Mouse (Mus musculus) forebrain, embryonic 10.5 days (tissue): ENCODE data around the gene Myl6b. TPM values are rescaled to one million over a fixed set of nuclear protein-coding genes. Genes with fewer than 3 reads are reported as not detected.

ENCODE experiments used
- DNase-seq: peaks from one replicate; pipeline ENCODE4 v3.0.0-alpha.2; 2017; ENCODE audit warnings: low spot score; ENCODE audit errors: extremely low spot score
- H3K27ac ChIP-seq: fragments of 300-500 bp; sonication (generic); 2 replicates; pipeline ENCODE4 v1.5.1; 2016; ENCODE audit warnings: mild to moderate bottlenecking
- H3K27me3 ChIP-seq: fragments of 300-500 bp; sonication (generic); 2 replicates; pipeline ENCODE4 v1.6.1; 2016; ENCODE audit warnings: mild to moderate bottlenecking; ENCODE audit not compliant: poor library complexity, severe bottlenecking
- H3K36me3 ChIP-seq: fragments of 300-500 bp; sonication (generic); replicated peaks from 2 replicates; pipeline ENCODE4 v1.6.1; 2016; ENCODE audit warnings: mild to moderate bottlenecking, moderate library complexity
- H3K4me1 ChIP-seq: fragments of 300-500 bp; sonication (generic); 2 replicates; pipeline ENCODE4 v1.6.1; 2016
- H3K4me3 ChIP-seq: fragments of 300-500 bp; sonication (generic); 2 replicates; pipeline ENCODE4 v1.5.1; 2016; ENCODE audit warnings: mild to moderate bottlenecking, moderate library complexity
- H3K9me3 ChIP-seq: fragments of 300-500 bp; sonication (generic); 2 replicates; pipeline ENCODE4 v1.6.1; 2016; ENCODE audit warnings: mild to moderate bottlenecking, moderate library complexity
- WGBS: fragments of 180-500 bp; shearing (Covaris S2); methylation state at CpG from one replicate; pipeline ENCODE4 v1.1.7; 2016; 5-methylcytosine and 5-hydroxymethylcytosine counted together
- polyA plus RNA-seq: library from polyadenylated mRNA; unstranded; fragments of >200 nt; fragmentation: Nextera tagmentation; extraction: Ambion mirVana; gene quantifications from 2 replicates; pipeline ENCODE4 v1.2.1, GENCODE M21; 2016

Gene Myl6b
- polyA plus RNA-seq: 1.9 and 2.0 TPM in 2 replicates

GRCm38 (mm10) chr10:128498590-128498989 lies at the start of gene Myl6b:
Myl6b (minus strand) TSS chr10:128498685.
- DNase-seq: peak; percentile 97
- H3K4me3 ChIP-seq: peak within 1 kb of the TSS; percentile 67
- under 1% methylated on average over 27 of the region's 27 CpGs for WGBS
- no peaks in the 10 kb centered on the region for H3K36me3 ChIP-seq
- H3K4me1 ChIP-seq: peaks cover 43% of the 10 kb centered on the region
- peaks cover 14% of the 10 kb centered on the region for H3K27me3 ChIP-seq
- H3K9me3 ChIP-seq: no peaks in the 10 kb centered on the region
- H3K27ac ChIP-seq: peak within 1 kb of the TSS; percentile 81

DNA sequence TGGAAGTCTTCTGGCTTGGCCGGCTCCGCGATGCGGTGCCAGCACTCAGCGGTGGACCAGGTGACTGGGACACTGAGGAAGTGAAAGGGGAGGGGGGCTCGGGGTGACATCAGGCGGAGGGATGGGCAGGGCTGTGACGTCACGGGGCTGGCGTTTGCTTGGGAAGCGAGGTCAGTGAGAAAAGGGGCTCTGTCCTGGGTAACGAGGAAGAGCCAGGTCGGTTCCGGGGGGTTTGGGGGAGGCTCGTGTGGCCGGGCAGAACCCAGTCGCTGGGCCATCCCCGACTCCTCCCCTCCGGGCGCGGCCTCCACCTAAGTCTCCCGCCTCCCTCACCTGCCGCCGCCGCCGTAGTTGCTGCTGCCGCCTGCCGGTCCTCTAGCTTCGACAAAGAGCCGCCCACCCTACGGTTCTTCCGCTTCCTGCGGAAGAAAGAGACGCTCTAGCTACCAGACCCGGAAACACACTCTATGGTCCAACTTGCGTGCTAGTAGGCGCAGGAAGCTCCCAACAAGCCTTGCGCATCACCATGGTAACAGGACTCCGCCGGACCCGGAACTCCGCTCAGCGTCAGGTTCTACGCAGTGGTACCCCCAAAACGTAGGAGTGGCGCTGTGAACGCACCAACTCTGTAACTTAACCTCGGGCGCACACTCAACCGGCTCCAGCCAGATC lies 49.0 kb upstream of the Myl6b start, which contains the start of gene Zc3h10:
TSS of gene Zc3h10 (minus strand) at position 414 of the 672 bp plus-strand sequence.
- DNase-seq: peak; percentile 95
- Histone ChIP-seq H3K4me3 (peak within 1 kb of the TSS; percentile 71), H3K27ac (peak within 1 kb of the TSS; percentile 96), H3K27me3 (no peaks in the 10 kb centered on the region), H3K4me1 (peaks cover 40% of the 10 kb centered on the region), H3K36me3 (peaks cover 43% of the 10 kb centered on the region), H3K9me3 (no peaks in the 10 kb centered on the region)
- WGBS: under 1% methylated on average over 50 of the region's 50 CpGs

GRCm38 (mm10) chr10:128546787-128547186 lies 48.3 kb upstream of the Myl6b start:
- no peaks in the 10 kb centered on the region for H3K27me3 ChIP-seq
- H3K27ac ChIP-seq: peak overlapping the region; percentile 96
- no peak for DNase-seq
- H3K9me3 ChIP-seq: no peaks in the 10 kb centered on the region
- WGBS: 31% methylated on average over 7 of the region's 7 CpGs
- H3K4me1 ChIP-seq: peaks cover 40% of the 10 kb centered on the region
- H3K4me3 ChIP-seq: peak overlapping the region; percentile 71
- peaks cover 50% of the 10 kb centered on the region for H3K36me3 ChIP-seq

- H3K36me3 ChIP-seq: peaks cover 55% of the 10 kb centered on the region
- peaks cover 40% of the 10 kb centered on the region for H3K4me1 ChIP-seq
- H3K27ac ChIP-seq: peak overlapping the region; percentile 96
- H3K4me3 ChIP-seq: peak overlapping the region; percentile 71
- H3K27me3 ChIP-seq: no peaks in the 10 kb centered on the region
- WGBS: 16% methylated on average over 4 of the region's 4 CpGs
- no peaks in the 10 kb centered on the region for H3K9me3 ChIP-seq
- no peak for DNase-seq
Observed at GRCm38 (mm10) chr10:128546361-128546760, 47.9 kb upstream of the Myl6b start.

GRCm38 (mm10) chr10:128545570-128545898 lies 47.0 kb upstream of the Myl6b start:
- peaks cover 60% of the 10 kb centered on the region for H3K36me3 ChIP-seq
- no peaks in the 10 kb centered on the region for H3K9me3 ChIP-seq
- peaks cover 40% of the 10 kb centered on the region for H3K4me1 ChIP-seq
- no peaks in the 10 kb centered on the region for H3K27me3 ChIP-seq
- 93% methylated on average over 3 of the region's 3 CpGs for WGBS
- H3K4me3 ChIP-seq: no peak overlapping the region
- no peak for DNase-seq
- no peak overlapping the region for H3K27ac ChIP-seq

DNA sequence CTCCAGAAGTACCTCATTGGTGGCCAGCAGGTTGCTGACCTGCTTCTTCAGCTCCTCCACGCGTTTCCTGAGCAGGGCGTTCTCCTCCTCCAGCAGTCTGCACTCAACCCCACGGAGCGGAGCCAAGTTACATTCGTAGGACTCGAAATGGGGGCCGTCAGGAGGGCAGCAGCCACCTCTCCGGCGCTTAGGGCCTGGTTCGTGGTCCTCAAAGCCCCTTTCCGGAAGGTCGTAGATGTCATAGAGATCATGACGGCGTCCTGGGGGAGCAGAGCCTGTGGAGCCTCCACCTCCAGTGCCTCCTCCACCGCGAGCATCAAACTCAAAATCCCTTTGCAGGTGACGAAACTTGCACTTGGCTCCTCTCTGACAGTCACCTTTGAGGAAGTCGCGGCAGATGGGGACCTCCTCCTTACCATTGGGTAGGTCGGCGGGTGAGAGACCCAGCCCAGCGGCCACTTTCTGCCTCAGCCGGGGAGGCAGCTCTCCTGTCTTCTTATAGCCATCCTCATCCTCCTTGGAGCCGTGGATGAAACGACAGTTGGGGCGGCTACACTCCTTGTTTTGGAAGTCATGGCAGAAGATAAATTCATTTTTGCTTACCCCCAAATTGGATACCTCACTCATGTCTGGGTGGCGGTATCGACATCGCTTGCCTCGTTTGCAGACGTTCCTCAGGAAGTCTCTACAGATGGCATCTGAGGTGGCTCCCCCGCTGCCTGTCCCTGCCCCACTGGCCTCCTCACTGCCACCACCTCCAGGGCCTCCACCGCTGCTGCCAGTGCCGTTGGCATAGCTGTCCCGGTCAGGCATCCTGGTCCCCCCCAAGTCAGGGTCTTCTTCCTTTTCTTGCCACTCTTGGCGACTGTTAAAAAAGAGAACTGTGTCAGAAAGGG lies 46.4 kb upstream of the Myl6b start:
- no peak overlapping the region for H3K27ac ChIP-seq
- peaks cover 64% of the 10 kb centered on the region for H3K36me3 ChIP-seq
- peak overlapping the region; percentile 0 for H3K4me3 ChIP-seq
- WGBS: 96% methylated on average over 37 of the region's 37 CpGs
- DNase-seq: no peak
- H3K27me3 ChIP-seq: no peaks in the 10 kb centered on the region
- no peaks in the 10 kb centered on the region for H3K9me3 ChIP-seq
- H3K4me1 ChIP-seq: peaks cover 40% of the 10 kb centered on the region

DNA sequence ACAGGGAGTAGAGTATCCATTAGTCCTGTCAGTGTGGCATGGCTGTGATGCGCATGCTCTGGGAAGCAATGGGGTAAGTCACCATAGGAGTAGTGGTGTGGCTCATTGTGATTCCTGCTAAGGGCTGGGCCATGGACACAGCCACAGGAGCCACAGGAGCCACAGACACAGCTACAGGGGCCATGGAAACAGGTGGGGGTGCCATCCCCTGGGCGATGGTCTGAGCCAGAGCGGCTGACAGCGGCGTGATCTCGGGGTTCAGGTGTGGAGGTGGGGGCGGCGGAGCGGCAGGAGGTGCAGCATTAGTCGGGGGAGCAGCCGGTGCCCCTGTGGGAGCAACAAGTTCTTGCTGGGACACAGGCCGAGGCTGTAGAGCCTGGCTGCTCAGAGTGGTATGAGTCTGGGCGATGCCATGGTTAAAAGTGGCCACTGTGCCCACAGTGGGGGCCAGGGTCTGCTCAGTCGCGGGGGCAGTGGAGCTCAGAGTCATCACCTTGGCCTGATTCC lies 45.7 kb upstream of the Myl6b start:
- 97% methylated on average over 15 of the region's 15 CpGs for WGBS
- Histone ChIP-seq H3K36me3 (peaks cover 64% of the 10 kb centered on the region), H3K4me3 (peak overlapping the region; percentile 0; the same call in 1 of the 2 replicates)

DNA sequence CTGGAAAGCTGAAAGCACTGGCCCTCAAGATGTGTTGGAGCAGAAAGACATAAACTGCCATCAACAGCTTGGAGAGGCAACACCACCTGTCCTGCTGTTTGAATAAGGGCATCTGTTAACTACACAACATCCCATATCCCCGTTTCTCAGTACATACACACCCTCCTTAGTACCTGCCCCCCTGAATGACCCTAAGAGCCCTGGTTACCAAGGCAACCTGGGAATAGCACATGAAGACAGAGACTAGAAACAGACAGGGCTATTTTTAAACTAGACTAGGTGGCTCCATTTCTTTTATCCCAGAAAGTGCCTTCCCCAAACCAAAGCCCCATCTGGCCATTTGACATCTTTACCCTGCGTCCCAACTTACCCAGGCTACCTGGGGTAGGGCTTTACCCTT lies 44.6 kb upstream of the Myl6b start:
- WGBS: 85% methylated on average over 2 of the region's 2 CpGs
- Histone ChIP-seq H3K27ac (no peak overlapping the region), H3K9me3 (no peaks in the 10 kb centered on the region), H3K4me1 (peaks cover 37% of the 10 kb centered on the region), H3K4me3 (no peak overlapping the region), H3K36me3 (peaks cover 61% of the 10 kb centered on the region), H3K27me3 (no peaks in the 10 kb centered on the region)
- no peak for DNase-seq

More for the DNA sequence above, 45.7 kb upstream of the Myl6b start:
- DNase-seq: no peak
- H3K9me3 ChIP-seq: no peaks in the 10 kb centered on the region
- H3K27me3 ChIP-seq: no peaks in the 10 kb centered on the region
- H3K4me1 ChIP-seq: peaks cover 37% of the 10 kb centered on the region
- no peak overlapping the region for H3K27ac ChIP-seq

GRCm38 (mm10) chr10:128538340-128538870 lies 39.9 kb upstream of the Myl6b start:
- peaks cover 14% of the 10 kb centered on the region for H3K4me1 ChIP-seq
- no peak overlapping the region for H3K27ac ChIP-seq
- WGBS: 89% methylated on average over 1 of the region's 1 CpGs
- H3K36me3 ChIP-seq: peaks cover 30% of the 10 kb centered on the region
- no peaks in the 10 kb centered on the region for H3K9me3 ChIP-seq
- no peak for DNase-seq
- H3K27me3 ChIP-seq: 0 out of 2 replicates have a peak, but pooled peaks cover 4% of the 10 kb centered on the region
- no peak overlapping the region for H3K4me3 ChIP-seq

GRCm38 (mm10) chr10:128536266-128536940 lies 37.9 kb upstream of the Myl6b start:
- WGBS: 19% methylated on average over 18 of the region's 18 CpGs
- Histone ChIP-seq H3K27ac (peak overlapping the region; percentile 49; the same call in 1 of the 2 replicates), H3K36me3 (peaks cover 10% of the 10 kb centered on the region), H3K4me3 (peak overlapping the region; percentile 29), H3K9me3 (no peaks in the 10 kb centered on the region), H3K4me1 (peaks cover 10% of the 10 kb centered on the region), H3K27me3 (0 out of 2 replicates have a peak, but pooled peaks cover 4% of the 10 kb centered on the region)
- peak; percentile 86 for DNase-seq

DNA sequence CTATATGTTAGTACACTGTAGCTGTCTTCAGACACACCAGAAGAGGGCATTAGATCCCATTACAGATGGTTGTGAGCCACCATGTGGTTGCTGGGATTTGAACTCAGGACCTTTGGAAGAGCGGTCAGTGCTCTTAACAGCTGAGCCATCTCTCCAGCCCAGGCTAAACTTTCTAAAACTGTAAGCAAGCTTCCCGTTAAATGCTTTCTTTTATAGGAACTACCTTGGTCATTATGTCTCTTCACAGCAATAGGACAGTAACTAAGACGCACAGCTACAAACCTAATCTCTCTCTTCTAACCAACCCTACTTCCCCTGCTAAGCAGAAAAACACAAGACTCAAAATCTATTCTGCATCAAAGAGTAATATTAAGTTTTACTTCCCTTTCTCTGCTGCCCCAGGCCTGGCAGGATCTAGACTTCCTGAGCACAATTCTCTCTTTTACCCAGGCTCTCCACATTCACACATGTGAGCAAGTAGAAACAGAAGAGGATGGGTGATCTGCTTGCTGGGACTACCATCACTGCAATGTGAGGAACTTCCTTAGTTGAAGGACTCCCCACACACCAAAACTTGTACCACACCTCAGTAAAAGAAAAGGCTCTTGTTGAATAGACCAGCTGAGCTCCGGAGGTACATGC lies 37.3 kb upstream of the Myl6b start:
- Histone ChIP-seq H3K4me1 (peaks cover 10% of the 10 kb centered on the region), H3K27me3 (0 out of 2 replicates have a peak, but pooled peaks cover 4% of the 10 kb centered on the region), H3K9me3 (no peaks in the 10 kb centered on the region), H3K4me3 (peak overlapping the region; percentile 29), H3K27ac (peak overlapping the region; percentile 49; the same call in 1 of the 2 replicates), H3K36me3 (peaks cover 4% of the 10 kb centered on the region; the same call in 1 of the 2 replicates)
- no peak for DNase-seq
- 76% methylated on average over 4 of the region's 4 CpGs for WGBS
